Mouse (Mus musculus): ENCODE measurements around the gene Sbf1.

Sbf1 gene

DNA sequence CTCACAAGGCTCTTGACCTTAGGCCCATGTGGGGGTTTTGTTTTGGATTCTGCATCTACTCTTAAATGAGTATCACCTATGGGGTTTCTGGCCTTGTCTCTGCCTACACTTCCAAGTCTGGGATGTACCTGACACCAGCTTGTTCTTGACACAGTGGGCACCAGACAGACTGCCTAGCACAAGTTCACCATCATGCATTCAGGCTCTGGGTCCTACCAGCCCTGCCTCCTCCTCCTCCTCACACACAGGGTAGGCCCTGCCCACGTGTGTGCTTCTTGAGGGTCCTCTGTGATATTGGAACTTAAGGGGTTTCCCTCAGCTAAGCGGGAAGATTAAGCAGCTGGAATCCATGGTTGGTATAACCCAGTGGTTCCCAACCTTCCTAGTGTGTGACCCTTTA lies 31.0 kb downstream of the Sbf1 start:
- in situ Hi-C loops (cut with MboI, MseI) = no loop called here

DNA sequence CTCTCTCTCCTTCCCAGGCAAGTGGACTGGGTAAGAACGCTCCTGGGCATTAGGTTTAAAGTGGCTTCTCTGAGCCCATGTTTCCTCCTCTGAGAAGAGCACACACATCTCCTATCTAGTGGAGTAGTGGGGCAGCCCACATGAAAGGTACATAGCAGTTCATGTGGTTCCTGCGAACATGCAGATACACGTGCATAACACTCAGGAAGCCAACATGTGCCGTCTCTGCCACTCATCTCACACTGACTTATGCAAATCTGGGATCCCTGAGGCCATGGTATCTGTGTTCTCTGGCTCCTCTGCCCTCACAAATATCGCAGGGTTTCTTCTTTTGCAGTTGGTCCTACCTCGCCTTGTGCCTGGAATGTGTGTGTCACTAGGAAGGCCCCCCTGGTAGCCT lies 32.6 kb downstream of the Sbf1 start:
- in situ Hi-C loops (cut with MboI, MseI) = no loop called here

GRCm38 (mm10) chr15:89277366-89277765 lies 37.7 kb downstream of the Sbf1 start:
- in situ Hi-C loops (cut with MboI, MseI) = no loop called here

DNA sequence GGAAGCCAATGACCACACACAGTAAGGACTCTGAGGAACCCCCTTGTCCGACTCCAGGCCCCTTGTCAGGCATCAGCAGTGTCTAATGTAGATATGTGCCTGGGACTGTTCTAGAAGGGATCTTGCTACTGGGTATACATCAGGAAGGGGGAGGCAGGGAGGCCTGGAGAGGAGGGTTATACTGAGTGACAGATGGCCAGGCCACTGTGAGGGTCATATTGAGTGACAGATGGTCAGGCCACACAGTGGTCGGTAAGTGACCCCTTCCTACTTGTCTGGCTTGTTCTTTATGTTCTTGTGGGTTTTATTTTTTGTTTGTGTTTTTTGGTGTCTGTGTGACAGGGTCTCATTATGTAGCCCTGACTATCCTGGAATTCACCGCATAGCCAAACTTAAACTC lies 39.6 kb downstream of the Sbf1 start:
- in situ Hi-C loops (cut with MboI, MseI) = no loop called here

- in situ Hi-C loops (cut with MboI, MseI) = no loop called here
These were observed 50.6 kb downstream of the Sbf1 start for GRCm38 (mm10) chr15:89264485-89264884.

DNA sequence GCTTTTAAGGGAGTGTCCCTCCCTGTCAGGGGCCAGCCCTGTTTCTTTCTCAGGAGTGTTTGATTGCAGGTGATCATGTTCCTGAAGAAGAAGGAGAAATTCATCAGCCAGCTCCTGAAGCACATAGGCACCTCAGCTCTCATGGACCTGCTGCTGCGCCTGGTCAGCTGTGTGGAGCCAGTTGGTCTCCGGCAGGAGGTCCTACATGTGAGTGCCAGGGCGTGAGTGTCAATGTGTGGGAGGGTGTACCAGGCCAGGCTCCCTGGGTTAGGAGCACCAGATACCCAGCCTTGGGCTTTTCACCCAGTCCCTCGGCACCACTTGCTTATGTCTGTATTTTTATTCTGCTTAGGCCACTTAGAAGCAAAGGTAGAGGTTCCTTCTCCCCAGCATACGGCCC lies 56.1 kb downstream of the Sbf1 start:
- in situ Hi-C loops (cut with MboI, MseI) = no loop called here

DNA sequence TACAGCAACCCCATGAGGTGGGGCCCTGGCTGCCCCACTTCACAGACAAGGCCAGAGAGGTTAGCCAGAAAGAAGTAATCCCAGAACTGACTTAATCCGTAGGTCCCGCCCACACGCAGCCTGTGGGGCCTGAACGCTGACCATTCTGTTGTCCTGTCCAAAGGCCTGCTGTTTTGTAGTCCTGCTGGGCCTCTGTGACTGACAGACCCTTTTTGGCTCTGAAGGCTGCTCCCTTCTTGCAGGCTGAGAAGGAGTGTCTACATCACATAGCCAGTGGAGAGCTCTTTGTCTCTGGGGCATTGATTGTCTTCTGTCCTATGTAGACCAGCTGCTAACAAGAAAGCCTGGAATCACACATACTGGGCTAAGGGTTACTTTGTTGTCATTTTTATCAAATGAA lies 59.8 kb downstream of the Sbf1 start:
- in situ Hi-C loops (cut with MboI, MseI) = no loop called here

- in situ Hi-C loops (cut with MboI, MseI) = no loop called here
These were observed 66.0 kb downstream of the Sbf1 start for GRCm38 (mm10) chr15:89249063-89249462.

GRCm38 (mm10) chr15:89241025-89241424 lies 74.1 kb downstream of the Sbf1 start:
- in situ Hi-C loops (cut with MboI, MseI) = no loop called here

DNA sequence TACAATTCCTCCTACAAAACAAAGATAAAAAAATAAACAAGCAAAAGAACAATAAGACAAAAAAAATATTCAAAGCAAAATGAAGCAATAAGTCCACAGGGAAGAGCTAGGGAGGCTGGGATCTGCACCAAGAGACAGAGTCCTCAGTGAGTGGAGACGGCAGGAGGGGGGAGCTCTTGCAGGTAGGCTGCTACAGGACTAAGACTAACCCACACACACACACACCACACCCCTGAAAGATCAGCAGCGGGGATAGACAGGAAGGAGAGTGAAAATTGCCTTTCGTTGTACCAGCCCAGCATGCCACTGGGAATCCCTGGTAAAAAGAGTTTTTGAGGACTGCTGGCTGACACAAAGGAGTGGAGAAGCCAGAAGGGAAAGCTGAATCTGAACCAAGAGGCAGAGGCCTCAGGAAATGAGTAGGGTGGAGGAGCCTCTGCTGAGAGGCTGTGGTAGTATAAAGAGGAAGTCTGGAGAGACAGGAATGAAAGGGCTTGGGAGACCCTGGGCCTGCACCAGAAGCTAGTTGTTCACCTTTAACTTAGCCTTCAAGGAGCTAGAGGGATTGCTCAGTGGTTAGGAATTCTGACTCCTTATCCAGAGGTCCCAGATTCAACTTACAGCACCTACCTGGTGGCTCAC lies 75.2 kb downstream of the Sbf1 start:
- in situ Hi-C loops (cut with MboI, MseI) = no loop called here

Data from T-helper 1 cell (primary cell).